Mouse (Mus musculus) spleen, adult 10 weeks (tissue): Measurements from ENCODE around the gene Olfr1472. TPM values are rescaled to one million over a fixed set of nuclear protein-coding genes. Genes with fewer than 3 reads are reported as not detected.

Source experiments
- polyA plus RNA-seq: library from polyadenylated mRNA; stranded (reverse); fragments of 350-450 nt; fragmentation: Illumina TruSeq; extraction: RNeasy Lipid Tissue Mini Kit (QIAGEN cat#74804); gene quantifications from one replicate; pipeline ENCODE4 v1.2.3, GENCODE M21; 2015; ENCODE audit warnings: low replicate concordance; ENCODE audit not compliant: insufficient read depth

Gene Olfr1472
- not detected for polyA plus RNA-seq

DNA sequence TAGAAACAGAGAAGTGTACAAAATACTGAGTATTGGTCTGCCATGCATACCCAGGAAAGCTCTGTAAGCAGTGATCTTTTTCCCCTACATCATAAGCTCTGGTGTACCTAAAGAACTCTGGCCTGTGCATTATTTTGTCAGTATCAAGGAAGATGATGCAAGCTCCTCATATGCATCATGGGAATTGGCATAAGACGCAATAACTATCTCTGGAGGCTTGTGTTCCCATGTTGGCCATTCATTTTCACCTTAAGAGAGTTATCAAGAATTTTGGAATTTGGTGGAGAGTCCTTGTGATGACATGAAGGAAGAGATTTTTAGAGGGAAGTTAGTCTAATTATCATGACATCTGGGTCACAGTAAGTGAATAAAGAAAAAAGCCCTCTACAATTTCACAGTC, at the start of gene Olfr1472:
Gene Olfr1472 (minus strand): TSS at position 101 of the 400 bp plus-strand sequence.

GRCm38 (mm10) chr19:13500246-13500645, 44.4 kb upstream of the Olfr1472 start, which contains the start of gene Olfr1477:
TSS of gene Olfr1477 (plus strand) at chr19:13500546.

DNA sequence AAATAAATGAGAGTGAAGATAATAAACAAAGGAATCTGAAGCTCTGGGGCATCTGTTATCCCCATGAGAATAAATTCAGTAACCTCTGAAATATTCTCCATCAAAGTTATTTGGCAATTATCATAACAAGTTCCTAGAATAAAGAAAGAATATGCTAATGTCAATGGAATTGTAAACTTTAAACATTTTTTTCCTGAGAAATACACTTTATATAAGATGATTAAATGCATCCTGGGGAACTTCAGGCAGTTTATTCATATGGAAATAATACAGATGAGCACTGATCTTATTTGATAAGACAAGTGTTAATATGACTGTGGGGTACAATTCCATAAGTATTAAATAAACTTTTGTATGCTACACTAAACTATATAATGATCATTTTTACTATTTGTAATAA, 24.2 kb upstream of the Olfr1472 start, which contains the start of gene Olfr1475:
Gene Olfr1475 (minus strand): TSS at position 101 of the 400 bp plus-strand sequence.

GRCm38 (mm10) chr19:13469265-13469664, 13.4 kb upstream of the Olfr1472 start, which contains the start of gene Olfr1474:
TSS of gene Olfr1474 (plus strand) at chr19:13469565.

GRCm38 (mm10) chr19:13443109-13443508, 12.8 kb downstream of the Olfr1472 start, which contains the start of gene Olfr1471:
TSS of gene Olfr1471 (plus strand) at chr19:13443409.

GRCm38 (mm10) chr19:13407549-13407948, 48.3 kb downstream of the Olfr1472 start, which contains the start of gene Olfr1469:
TSS of gene Olfr1469 (plus strand) at chr19:13407849.

Other genes starting within 250 kb of the Olfr1472 start
- gene Olfr1463, start 224.8 kb downstream of the Olfr1472 start, polyA plus RNA-seq = not detected
- not detected for gene Olfr1465, start 140.5 kb downstream of the Olfr1472 start, polyA plus RNA-seq
- gene Olfr1466, start 117.2 kb downstream of the Olfr1472 start, polyA plus RNA-seq = not detected
- gene Olfr1467, start 93.8 kb downstream of the Olfr1472 start, polyA plus RNA-seq = not detected
- not detected for gene Olfr1469, start 48.2 kb downstream of the Olfr1472 start, polyA plus RNA-seq
- gene Olfr1471, start 12.7 kb downstream of the Olfr1472 start, polyA plus RNA-seq = not detected
- gene Olfr1474, start 13.5 kb upstream of the Olfr1472 start, polyA plus RNA-seq = not detected
- not detected for gene Olfr1475, start 24.1 kb upstream of the Olfr1472 start, polyA plus RNA-seq
- not detected for gene Olfr1477, start 44.5 kb upstream of the Olfr1472 start, polyA plus RNA-seq
- not detected for gene Olfr1480, start 71.8 kb upstream of the Olfr1472 start, polyA plus RNA-seq
- gene Olfr1484, start 127.4 kb upstream of the Olfr1472 start, polyA plus RNA-seq = not detected
- gene Olfr1487, start 161.3 kb upstream of the Olfr1472 start, polyA plus RNA-seq = not detected
- gene Olfr1489, start 175.5 kb upstream of the Olfr1472 start, polyA plus RNA-seq = not detected
- not detected for gene Olfr1490, start 195.0 kb upstream of the Olfr1472 start, polyA plus RNA-seq
- not detected for gene Olfr1491, start 241.2 kb upstream of the Olfr1472 start, polyA plus RNA-seq